Mouse (Mus musculus) heart, adult 2 months (tissue): ENCODE results near the gene Col26a1.

Experiments
- CTCF ChIP-seq: fragments of 200-600 bp; IDR thresholded peaks from 2 replicates; pipeline ENCODE4 v1.8.1; 2022; ENCODE audit warnings: antibody characterized with exemption, mild to moderate bottlenecking, moderate library complexity
- POLR2A ChIP-seq: fragments of 200-500 bp; IDR thresholded peaks from 2 replicates; pipeline ENCODE4 v1.6.1; 2011; ENCODE audit warnings: mild to moderate bottlenecking, low read depth, low read length, control low read depth; ENCODE audit not compliant: insufficient read depth

DNA sequence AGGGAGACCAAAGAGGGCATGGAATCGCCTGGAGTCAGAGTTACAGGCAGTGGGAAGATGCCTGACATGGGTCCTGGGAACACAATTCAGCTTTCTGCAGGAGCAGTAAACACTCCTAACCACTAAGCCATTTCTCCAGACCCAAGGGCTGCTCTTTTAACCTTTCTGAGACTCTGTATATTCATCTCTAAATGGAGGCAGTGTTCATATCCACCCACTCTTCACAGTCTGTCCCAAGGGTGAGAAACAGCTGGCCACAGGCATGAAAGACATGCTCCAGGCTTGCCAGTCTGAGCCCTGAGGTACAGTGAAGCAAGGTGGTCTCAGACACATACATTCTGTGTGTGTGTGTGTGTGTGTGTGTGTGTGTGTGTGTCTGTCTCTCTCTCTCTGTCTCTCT, 78.8 kb downstream of the Col26a1 start:
- no peak for TF ChIP-seq POLR2A
- no peak for TF ChIP-seq CTCF
